Comparison of ENCODE assay signal across 8 mouse cellular contexts in genomic region chr2:144369020-144369421, GRCm38 (mm10). TPM values are rescaled to one million over a fixed set of nuclear protein-coding genes. Genes with fewer than 3 reads are reported as not detected.
A peak's percentile ranks its signal among the peaks of the same experiment; 100 is the strongest.
DNase-seq lines count a peak whose midpoint lies in the region; ATAC-seq and TF ChIP-seq lines count a peak whose summit lies in the region.

No protein-coding gene starts in this region.

- H3K36me3 ChIP-seq in E14TG2a.4 (ENCODE audit: insufficient read depth, low read length): peaks cover 26% of the 10 kb centered on the region
- H3K36me3 ChIP-seq in heart, embryonic 15.5 days: peaks cover 11% of the 10 kb centered on the region

- peak overlapping the region; percentile 87 for H3K9ac ChIP-seq in heart, embryonic 15.5 days

- no peak for TF ChIP-seq CTCF in E14TG2a.4 (conservative IDR thresholded peaks at IDR 0.05; ENCODE audit: low read length)

- H3K9me3 ChIP-seq in E14TG2a.4 (ENCODE audit: low read length): no peaks in the 10 kb centered on the region
- H3K9me3 ChIP-seq in heart, embryonic 15.5 days (replicated peaks): no peaks in the 10 kb centered on the region

- H3K4me1 ChIP-seq in E14TG2a.4 (replicated peaks; ENCODE audit: low read depth, low read length): peaks cover 27% of the 10 kb centered on the region
- peaks cover 18% of the 10 kb centered on the region for H3K4me1 ChIP-seq in heart, embryonic 15.5 days (replicated peaks)

- WGBS in heart, embryonic 15.5 days: 0% methylated on average over 42 of the region's 43 CpGs

- peak overlapping the region; percentile 97 for H3K27ac ChIP-seq in heart, embryonic 15.5 days

- H3K27me3 ChIP-seq in E14TG2a.4 (ENCODE audit: insufficient read depth, low read length): no peaks in the 10 kb centered on the region
- no peaks in the 10 kb centered on the region for H3K27me3 ChIP-seq in heart, embryonic 15.5 days

- peak; percentile 77 for DNase-seq in layer of hippocampus, adult 11-12 months (ENCODE audit: low spot score)
- DNase-seq in layer of hippocampus, adult 8-10 months (ENCODE audit: low spot score in 2 of 2): no peak
- peak; percentile 28 for DNase-seq in c-Kit-positive CD71-negative TER-119-negative erythroid progenitor cells, embryonic 14.5 days (ENCODE audit: low read depth)
- DNase-seq in testis, postnatal 14 days (ENCODE audit: low spot score): peak; percentile 84
- DNase-seq in kidney, postnatal 36 days: no peak

- peak overlapping the region; percentile 69 for H3K4me2 ChIP-seq in heart, embryonic 15.5 days

- ATAC-seq in heart, embryonic 15.5 days (replicated peaks; ENCODE audit: insufficient number of reproducible peaks, insufficient read depth, low FRiP score, low read depth): peak; percentile 84
- ATAC-seq in megakaryocyte, adult 5-6 weeks (ENCODE audit: poor library complexity, severe bottlenecking): peak; percentile 62

- H3K4me3 ChIP-seq in E14TG2a.4 (replicated peaks; ENCODE audit: low read length): peak overlapping the region; percentile 87
- H3K4me3 ChIP-seq in heart, embryonic 15.5 days: peak overlapping the region; percentile 85

RNA-seq across cellular contexts. Expression of gene Pet117, which starts 0.2 kb away (rescaled TPM):
- total RNA-seq in layer of hippocampus, adult 8-10 months (2022): 10 to 100 TPM in 2 of 4 experiments, 1 to 10 TPM in 2; 6.6 to 12.0 (median 10.4) TPM
- 1.7 and 3.2 TPM in 2 replicates for polyA plus RNA-seq in heart, embryonic 15.5 days (2015; fragmentation: Nextera tagmentation; extraction: Ambion mirVana)
- total RNA-seq in megakaryocyte, adult 5-6 weeks (2015): not detected in 2 replicates
- not detected in 2 replicates for total RNA-seq in megakaryocyte, adult 5-6 weeks (2017)

RNA-seq across cellular contexts. Expression of gene Kat14, which starts 0.2 kb away (rescaled TPM):
- 10 to 100 TPM; 32.0 to 33.9 (median 32.8) TPM for total RNA-seq in layer of hippocampus, adult 8-10 months (2022)
- 24.0 and 27.6 TPM in 2 replicates for polyA plus RNA-seq in heart, embryonic 15.5 days (2015; fragmentation: Nextera tagmentation; extraction: Ambion mirVana)
- 36.6 and 44.1 TPM in 2 replicates for total RNA-seq in megakaryocyte, adult 5-6 weeks (2015)
- 22.0 and 24.2 TPM in 2 replicates for total RNA-seq in megakaryocyte, adult 5-6 weeks (2017)

RNA-seq across cellular contexts. Expression of gene Ovol2, which starts 37.1 kb away (rescaled TPM):
- 1 to 10 TPM; 1.7 to 3.3 (median 2.3) TPM for total RNA-seq in layer of hippocampus, adult 8-10 months (2022)
- polyA plus RNA-seq in heart, embryonic 15.5 days (2015; fragmentation: Nextera tagmentation; extraction: Ambion mirVana): 0.08 and 0.18 TPM in 2 replicates
- total RNA-seq in megakaryocyte, adult 5-6 weeks (2015): not detected in 2 replicates
- not detected in 2 replicates for total RNA-seq in megakaryocyte, adult 5-6 weeks (2017)

Comparison
In these comparisons a context has a peak if more than half of its experiments do, and no peak if none do; other contexts are left out.
1. DNase-seq: peak in layer of hippocampus, adult 11-12 months (single experiment), c-Kit-positive CD71-negative TER-119-negative erythroid progenitor cells, embryonic 14.5 days (single experiment) and testis, postnatal 14 days (single experiment); none in layer of hippocampus, adult 8-10 months (0 of 2) and kidney, postnatal 36 days (0 of 2).
2. RNA of gene Pet117, which starts 0.2 kb away (total RNA-seq): 6.6 to 12.0 TPM in layer of hippocampus, adult 8-10 months; not detected in megakaryocyte, adult 5-6 weeks; every median in the first group is over 4 times any median in the second.